ENCODE assay signal across 22 mouse cellular contexts in the genomic region with DNA sequence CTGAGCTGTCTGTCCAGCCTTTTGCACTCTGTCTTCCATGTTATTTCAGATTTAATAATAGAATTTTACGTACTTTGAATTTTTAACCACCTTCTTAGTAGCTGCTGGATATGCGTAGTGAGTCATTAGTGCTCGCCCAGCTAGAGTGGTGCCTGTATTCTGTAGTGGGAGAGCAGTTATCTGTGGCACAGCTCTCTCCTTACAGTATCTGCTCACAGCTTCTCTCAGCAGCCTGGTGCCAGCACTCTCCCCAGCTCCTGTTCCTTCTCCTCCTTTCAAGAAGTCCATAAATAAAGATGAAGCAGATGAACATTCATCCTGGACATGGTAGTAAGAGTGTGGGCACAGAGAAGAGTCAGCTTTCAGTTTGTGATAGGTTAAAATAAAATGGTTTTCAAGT.
"Had no signal": no experiment of that assay in that cellular context is flagged by ENCODE, and none has a peak within 500 bp of the region (broad histone marks: within the 10 kb centered on the region; RNA-seq: fewer than 3 reads in every experiment).

No protein-coding gene starts in this region.

- ATAC-seq: intestine, embryonic 16.5 days; liver, postnatal 0 days; lung, postnatal 0 days; midbrain, embryonic 15.5 days had no signal

- H3K27ac ChIP-seq: limb, embryonic 12.5 days; limb, embryonic 15.5 days; liver, embryonic 14.5 days; macrophage; midbrain, embryonic 12.5 days; midbrain, embryonic 15.5 days; neural tube, embryonic 12.5 days; neural tube, embryonic 15.5 days had no signal

- H3K9ac ChIP-seq: limb, embryonic 12.5 days; limb, embryonic 15.5 days; liver, embryonic 14.5 days; liver, postnatal 0 days; lung, embryonic 14.5 days; midbrain, embryonic 12.5 days; midbrain, embryonic 15.5 days; neural tube, embryonic 12.5 days; neural tube, embryonic 15.5 days had no signal

- DNase-seq: kidney, adult 18-20 months; kidney, adult 9 months; kidney, postnatal 14 days; kidney, postnatal 4 days; layer of hippocampus, adult 9-11 months; layer of hippocampus, postnatal 36 days; left cerebral cortex, postnatal 4 days; liver, postnatal 0 days; lung, embryonic 14.5 days; thymus, adult 2 months; thymus, postnatal 25 days had no signal

- H3K4me3 ChIP-seq: limb, embryonic 12.5 days; limb, embryonic 15.5 days; midbrain, embryonic 12.5 days; midbrain, embryonic 15.5 days; neural tube, embryonic 12.5 days; neural tube, embryonic 15.5 days had no signal

- H3K27me3 ChIP-seq: limb, embryonic 12.5 days; limb, embryonic 15.5 days; midbrain, embryonic 12.5 days; midbrain, embryonic 15.5 days; neural tube, embryonic 12.5 days; neural tube, embryonic 15.5 days had no signal

- H3K9me3 ChIP-seq: limb, embryonic 12.5 days; limb, embryonic 15.5 days; midbrain, embryonic 12.5 days; midbrain, embryonic 15.5 days; neural tube, embryonic 12.5 days; neural tube, embryonic 15.5 days had no signal

- H3K36me3 ChIP-seq: limb, embryonic 15.5 days; midbrain, embryonic 12.5 days; midbrain, embryonic 15.5 days; neural tube, embryonic 12.5 days; neural tube, embryonic 15.5 days had no signal

- H3K4me2 ChIP-seq: limb, embryonic 12.5 days; limb, embryonic 15.5 days; liver, embryonic 11.5 days; lung, embryonic 14.5 days; midbrain, embryonic 12.5 days; midbrain, embryonic 15.5 days; neural tube, embryonic 12.5 days; neural tube, embryonic 15.5 days had no signal
